ENCODE assay signal across 11 mouse cellular contexts in the genomic region with DNA sequence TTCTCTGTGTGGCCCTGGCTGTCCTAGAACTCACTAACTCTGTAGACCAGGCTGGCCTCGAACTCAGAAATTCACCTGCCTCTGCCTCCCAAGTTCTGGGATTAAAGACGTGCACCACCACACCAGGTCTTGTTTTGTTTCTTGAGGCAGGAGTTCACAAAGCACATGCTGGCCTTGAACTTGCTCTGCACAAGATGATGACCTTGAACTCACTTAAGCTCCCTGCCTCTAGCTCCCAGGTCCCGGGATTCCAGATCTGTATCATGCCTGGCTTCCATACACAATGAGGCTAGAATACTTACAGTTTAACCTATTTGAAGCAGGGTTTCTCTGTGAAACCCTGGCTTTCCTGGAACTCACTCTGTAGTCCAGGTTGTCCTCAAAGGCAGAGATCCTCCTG. TPM values are rescaled to one million over a fixed set of nuclear protein-coding genes. Genes with fewer than 3 reads are reported as not detected.
A peak's percentile ranks its signal among the peaks of the same experiment; 100 is the strongest.
DNase-seq lines count a peak whose midpoint lies in the region; ATAC-seq and TF ChIP-seq lines count a peak whose summit lies in the region.
"Had no signal": no experiment of that assay in that cellular context is flagged by ENCODE, and none has a peak within 500 bp of the region (broad histone marks: within the 10 kb centered on the region; RNA-seq: fewer than 3 reads in every experiment).

No protein-coding gene starts in this region.

- H3K4me2 ChIP-seq in heart, embryonic 15.5 days = peak overlapping the region; percentile 88
- H3K4me2 ChIP-seq in CH12.LX (ENCODE audit: insufficient read depth, low read depth, poor library complexity, severe bottlenecking) = peak overlapping the region; percentile 98
- H3K4me2 ChIP-seq in forebrain, embryonic 11.5 days (ENCODE audit: low read depth, low read length, severe bottlenecking) = 0 out of 2 replicates have a peak overlapping the region, but pooled peaks have one; percentile 15
- H3K4me2 ChIP-seq in liver, postnatal 0 days (ENCODE audit: low read depth, low read length) = peak overlapping the region; percentile 87

- no peak for TF ChIP-seq EP300 in heart, adult 2 months (IDR thresholded peaks at IDR 0.05; ENCODE audit: insufficient read depth, low read depth, low read length)
- no peak for TF ChIP-seq EP300 in CH12.LX (IDR thresholded peaks at IDR 0.05; ENCODE audit: low read length)
- no peak for TF ChIP-seq EP300 in liver, postnatal 0 days (IDR thresholded peaks at IDR 0.05; ENCODE audit: low read depth)

- peaks cover 13% of the 10 kb centered on the region for H3K4me1 ChIP-seq in heart, embryonic 15.5 days (replicated peaks)
- peaks cover 6% of the 10 kb centered on the region for H3K4me1 ChIP-seq in heart, adult 2 months (ENCODE audit: control insufficient read depth, insufficient read depth, low read length)
- peaks cover 5 to 26% of the 10 kb centered on the region in 2 experiments; a peak in 3 of 4 replicates for H3K4me1 ChIP-seq in CH12.LX (ENCODE audit: control insufficient read depth in 1 of 2, insufficient read depth in 2 of 2)
- 0 out of 2 replicates have a peak, but pooled peaks cover 2% of the 10 kb centered on the region for H3K4me1 ChIP-seq in forebrain, embryonic 11.5 days (replicated peaks; ENCODE audit: control insufficient read depth, insufficient read depth, low read length)
- peaks cover 21% of the 10 kb centered on the region for H3K4me1 ChIP-seq in liver, postnatal 0 days (ENCODE audit: insufficient read depth)

- TF ChIP-seq RAD21 in CH12.LX (IDR thresholded peaks at IDR 0.05; ENCODE audit: low read depth, low read length) = no peak

- dilution Hi-C loops in CH12.LX (cut with MboI; ENCODE audit: extremely low pct_ligation_motif_present, extremely low pct_unique_long_range_greater_than_20kb, low sequenced_read_pairs) = no loop called here

- in situ Hi-C loops in CH12.LX (cut with MboI; ENCODE audit: low pct_ligation_motif_present, low pct_unique_long_range_greater_than_20kb, low sequenced_read_pairs) = loop anchor here (25.0 kb wide), 1 partner anchor 155 kb away; a partner anchor contains a TSS

- H3K36me3 ChIP-seq in heart, embryonic 15.5 days = 0 out of 2 replicates have a peak, but pooled peaks cover 5% of the 10 kb centered on the region
- H3K36me3 ChIP-seq in heart, adult 2 months (ENCODE audit: control insufficient read depth, insufficient read depth, low read length) = peaks cover 6% of the 10 kb centered on the region
- H3K36me3 ChIP-seq in CH12.LX (replicated peaks in 1 of 2; ENCODE audit: control insufficient read depth in 1 of 2, insufficient read depth in 1 of 2, low read length in 1 of 2) = peaks cover 0 to 6% of the 10 kb centered on the region in 2 experiments
- no peaks in the 10 kb centered on the region for H3K36me3 ChIP-seq in forebrain, embryonic 11.5 days (ENCODE audit: control insufficient read depth, insufficient read depth, low read length)
- no peaks in the 10 kb centered on the region for H3K36me3 ChIP-seq in liver, postnatal 0 days (replicated peaks; ENCODE audit: insufficient read depth, low read length)

- H3K4me3 ChIP-seq in heart, embryonic 15.5 days = peak overlapping the region; percentile 80; the same call in 1 of the 2 replicates
- no peak overlapping the region for H3K4me3 ChIP-seq in heart, adult 2 months
- peak overlapping the region in 2 of 3 experiments; percentile 46 to 89 for H3K4me3 ChIP-seq in CH12.LX (replicated peaks in 1 of 3; ENCODE audit: low read depth in 2 of 3, low read length in 2 of 3, poor library complexity in 1 of 3)
- H3K4me3 ChIP-seq in forebrain, embryonic 11.5 days (ENCODE audit: low read depth, low read length) = no peak overlapping the region
- peak overlapping the region; percentile 87; the same call in 1 of the 2 replicates for H3K4me3 ChIP-seq in liver, postnatal 0 days (ENCODE audit: low read depth, low read length)

- H3K27me3 ChIP-seq in heart, embryonic 15.5 days = no peaks in the 10 kb centered on the region
- H3K27me3 ChIP-seq in heart, adult 2 months (ENCODE audit: control insufficient read depth, insufficient read depth, low read length) = no peaks in the 10 kb centered on the region
- no peaks in the 10 kb centered on the region for H3K27me3 ChIP-seq in CH12.LX (replicated peaks)
- H3K27me3 ChIP-seq in forebrain, embryonic 11.5 days (ENCODE audit: control insufficient read depth, insufficient read depth, low read length) = no peaks in the 10 kb centered on the region
- H3K27me3 ChIP-seq in liver, postnatal 0 days (ENCODE audit: insufficient read depth, low read length) = no peaks in the 10 kb centered on the region

- no peak for TF ChIP-seq CTCF in heart, adult 2 months (IDR thresholded peaks at IDR 0.05)
- no peak for TF ChIP-seq CTCF in CH12.LX (conservative IDR thresholded peaks at IDR 0.05 in 1 of 2, IDR thresholded peaks at IDR 0.05 in 1 of 2; ENCODE audit: low read depth in 2 of 2, low read length in 2 of 2)
- no peak for TF ChIP-seq CTCF in liver, postnatal 0 days (IDR thresholded peaks at IDR 0.05; ENCODE audit: low read depth)

- H3K79me2 ChIP-seq in heart, adult 2 months (replicated peaks; ENCODE audit: control insufficient read depth, insufficient read depth, low read length) = no peaks in the 10 kb centered on the region; the same call in 1 of the 2 replicates
- H3K79me2 ChIP-seq in CH12.LX (replicated peaks; ENCODE audit: control insufficient read depth, extremely low read depth, insufficient read depth, poor library complexity, severe bottlenecking) = peaks cover 32% of the 10 kb centered on the region

- intact Hi-C loops in heart, adult 2 months (cut with DNase I) = loop anchor here (5.0 kb wide), 1 partner anchor 160 kb away; no protein-coding TSS in a partner anchor

- no peak overlapping the region for H3K9ac ChIP-seq in heart, embryonic 15.5 days
- no peak overlapping the region for H3K9ac ChIP-seq in heart, adult 2 months (ENCODE audit: low read depth, low read length)
- H3K9ac ChIP-seq in CH12.LX (ENCODE audit: insufficient read depth, low read depth) = peak overlapping the region; percentile 48; the same call in 1 of the 2 replicates
- no peak overlapping the region for H3K9ac ChIP-seq in forebrain, embryonic 11.5 days (ENCODE audit: low read length)
- peak overlapping the region; percentile 89; the same call in 1 of the 2 replicates for H3K9ac ChIP-seq in liver, postnatal 0 days (replicated peaks)

- H3K9me3 ChIP-seq in heart, embryonic 15.5 days (replicated peaks) = no peaks in the 10 kb centered on the region
- no peaks in the 10 kb centered on the region for H3K9me3 ChIP-seq in CH12.LX (replicated peaks; ENCODE audit: low read length)
- H3K9me3 ChIP-seq in forebrain, embryonic 11.5 days (ENCODE audit: control insufficient read depth, low read length) = no peaks in the 10 kb centered on the region
- H3K9me3 ChIP-seq in liver, postnatal 0 days (ENCODE audit: low read length) = no peaks in the 10 kb centered on the region

- 72% methylated on average over 3 of the region's 3 CpGs for WGBS in heart, embryonic 15.5 days
- whole genome bisulfite sequencing in heart, adult 2 months = 69% methylated on average over 3 of the region's 3 CpGs
- 84% methylated on average over 3 of the region's 3 CpGs for WGBS in forebrain, embryonic 11.5 days
- WGBS in liver, postnatal 0 days (ENCODE audit: insufficient replicate concordance) = 65% methylated on average over 3 of the region's 3 CpGs

- no peak for DNase-seq in heart, adult 2 months
- DNase-seq in CH12.LX (ENCODE audit: extremely low read depth) = no peak
- no peak for DNase-seq in forebrain, embryonic 11.5 days (ENCODE audit: low spot score)
- DNase-seq in liver, postnatal 0 days = no peak
- DNase-seq in thymus, postnatal 0 days (ENCODE audit: low spot score) = no peak
- DNase-seq in urinary bladder, postnatal 36 days (ENCODE audit: low spot score in 2 of 2) = no peak
- no peak for DNase-seq in lung, postnatal 25 days (ENCODE audit: low spot score)
- DNase-seq: cerebellum, postnatal 36 days; kidney, adult 9 months; retina, postnatal 1 day had no signal

- TF ChIP-seq POLR2A in heart, adult 2 months (IDR thresholded peaks at IDR 0.05; ENCODE audit: insufficient read depth, low read depth, low read length) = no peak
- no peak for TF ChIP-seq POLR2A in CH12.LX (IDR thresholded peaks at IDR 0.05; ENCODE audit: low read depth, low read length)

- no peak overlapping the region for H3K27ac ChIP-seq in heart, embryonic 15.5 days
- no peak overlapping the region for H3K27ac ChIP-seq in heart, adult 2 months
- no peak overlapping the region for H3K27ac ChIP-seq in CH12.LX (ENCODE audit: insufficient read depth, low read depth)
- no peak overlapping the region for H3K27ac ChIP-seq in forebrain, embryonic 11.5 days (ENCODE audit: low read depth, low read length)
- 0 out of 2 replicates have a peak overlapping the region, but pooled peaks have one; percentile 11 for H3K27ac ChIP-seq in liver, postnatal 0 days (ENCODE audit: low read depth)

- no peak for ATAC-seq in heart, embryonic 15.5 days (replicated peaks; ENCODE audit: insufficient number of reproducible peaks, insufficient read depth, low FRiP score, low read depth)
- no peak for ATAC-seq in forebrain, embryonic 11.5 days (replicated peaks; ENCODE audit: low FRiP score)
- no peak for ATAC-seq in liver, postnatal 0 days

TF ChIP-seq in CH12.LX, 34 proteins besides CTCF, POLR2A, EP300 and RAD21:
- TF ChIP-seq TBP (conservative IDR thresholded peaks at IDR 0.05; ENCODE audit: low read depth, low read length) (no peak), ZC3H11A (IDR thresholded peaks at IDR 0.05; ENCODE audit: low read depth, low read length) (no peak), MEF2A (IDR thresholded peaks at IDR 0.05; ENCODE audit: borderline replicate concordance, low read depth, low read length) (no peak), MAZ (IDR thresholded peaks at IDR 0.05; ENCODE audit: low read depth, low read length) (no peak), POLR2AphosphoS2 (IDR thresholded peaks at IDR 0.05; ENCODE audit: low read depth, low read length) (no peak), KAT2A (IDR thresholded peaks at IDR 0.05; ENCODE audit: insufficient replicate concordance, low read length) (no peak), TCF12 (IDR thresholded peaks at IDR 0.05; ENCODE audit: low read depth, low read length) (no peak), CHD2 (IDR thresholded peaks at IDR 0.05; ENCODE audit: low read length) (no peak), PAX5 (IDR thresholded peaks at IDR 0.05; ENCODE audit: low read length) (no peak)
TF ChIP-seq in CH12.LX: peak in this region for 0.

RNA-seq across cellular contexts. Expression of a gene that starts 2.2 kb away (rescaled TPM):
- polyA plus RNA-seq in heart, embryonic 15.5 days (2015; fragmentation: Nextera tagmentation; extraction: Ambion mirVana) = 5.1 and 5.3 TPM in 2 replicates
- 10 to 100 TPM in 1 of 2 experiments, 1 to 10 TPM in 1; 6.4 to 10.2 TPM for total RNA-seq in heart, adult 2 months (2021)
- polyA plus RNA-seq in heart, adult 2 months (2012; rRNA removed) = 3.3 and 12.0 TPM in 2 replicates
- 19.5 and 19.9 TPM in 2 replicates for total RNA-seq in CH12.LX (2012; rRNA removed)
- 31.6 and 32.8 TPM in 2 replicates for total RNA-seq in CH12.LX (2014; rRNA removed)
- 9.5 and 10.3 TPM in 2 replicates for polyA plus RNA-seq in CH12.LX (2012; ENCODE audit: insufficient read length, low read depth)
- 9.3 and 11.9 TPM in 2 replicates for polyA plus RNA-seq in forebrain, embryonic 11.5 days (2014; fragmentation: Nextera tagmentation; extraction: Ambion mirVana)
- polyA plus RNA-seq in liver, postnatal 0 days (2015; fragmentation: Nextera tagmentation; extraction: Ambion mirVana) = 6.1 and 6.8 TPM in 2 replicates
- 15.7 and 16.3 TPM in 2 replicates for polyA plus RNA-seq in thymus, postnatal 0 days (2015; fragmentation: Nextera tagmentation; extraction: Ambion mirVana)

Comparison
In these comparisons a context has a peak if more than half of its experiments do, and no peak if none do; other contexts are left out.
1. H3K4me3 ChIP-seq: peak in heart, embryonic 15.5 days (single experiment), CH12.LX (2 of 3) and liver, postnatal 0 days (single experiment); none in heart, adult 2 months (single experiment) and forebrain, embryonic 11.5 days (single experiment).
2. H3K4me2 ChIP-seq: peak in every context shown above with its lines; median percentile 98 in CH12.LX; 88 in heart, embryonic 15.5 days; 87 in liver, postnatal 0 days; 15 in forebrain, embryonic 11.5 days.
3. H3K9ac ChIP-seq: peak in CH12.LX (single experiment) and liver, postnatal 0 days (single experiment); none in heart, embryonic 15.5 days (single experiment), heart, adult 2 months (single experiment) and forebrain, embryonic 11.5 days (single experiment).